Comparison of ENCODE assay signal across 12 mouse cellular contexts in genomic region chr13:24613927-24614780, GRCm38 (mm10). TPM values are rescaled to one million over a fixed set of nuclear protein-coding genes. Genes with fewer than 3 reads are reported as not detected.
DNase-seq lines count a peak whose midpoint lies in the region; ATAC-seq and TF ChIP-seq lines count a peak whose summit lies in the region.
"Had no signal": no experiment of that assay in that cellular context is flagged by ENCODE, and none has a peak within 500 bp of the region (broad histone marks: within the 10 kb centered on the region; RNA-seq: fewer than 3 reads in every experiment).

No protein-coding gene starts in this region.

- no peak for TF ChIP-seq RAD21 in CH12.LX (IDR thresholded peaks at IDR 0.05; ENCODE audit: low read depth, low read length)

- intact Hi-C loops in heart, adult 2 months (cut with DNase I) = no loop called here

- 56% methylated on average over 10 of the region's 10 CpGs for WGBS in heart, adult 2 months
- 57% methylated on average over 10 of the region's 10 CpGs for WGBS in lung, embryonic 15.5 days

- no peak for TF ChIP-seq CTCF in heart, adult 2 months (IDR thresholded peaks at IDR 0.05)
- no peak for TF ChIP-seq CTCF in CH12.LX (conservative IDR thresholded peaks at IDR 0.05 in 1 of 2, IDR thresholded peaks at IDR 0.05 in 1 of 2; ENCODE audit: low read depth in 2 of 2, low read length in 2 of 2)

- dilution Hi-C loops in CH12.LX (cut with MboI; ENCODE audit: extremely low pct_ligation_motif_present, extremely low pct_unique_long_range_greater_than_20kb, low sequenced_read_pairs) = no loop called here

- peak overlapping the region; percentile 78; the same call in 1 of the 2 replicates for H3K4me2 ChIP-seq in CH12.LX (ENCODE audit: insufficient read depth, low read depth, poor library complexity, severe bottlenecking)
- no peak overlapping the region for H3K4me2 ChIP-seq in lung, embryonic 15.5 days
- H3K4me2 ChIP-seq: heart, embryonic 15.5 days had no signal

- H3K27ac ChIP-seq in heart, adult 2 months = no peak overlapping the region
- no peak overlapping the region for H3K27ac ChIP-seq in CH12.LX (ENCODE audit: insufficient read depth, low read depth)
- 0 out of 2 replicates have a peak overlapping the region, but pooled peaks have one; percentile 11 for H3K27ac ChIP-seq in lung, embryonic 15.5 days
- H3K27ac ChIP-seq: heart, embryonic 15.5 days; kidney, postnatal 0 days had no signal

- H3K4me1 ChIP-seq in heart, adult 2 months (ENCODE audit: control insufficient read depth, insufficient read depth, low read length) = no peaks in the 10 kb centered on the region
- peaks cover 19 to 86% of the 10 kb centered on the region in 2 experiments for H3K4me1 ChIP-seq in CH12.LX (ENCODE audit: control insufficient read depth in 1 of 2, insufficient read depth in 2 of 2)
- peaks cover 33% of the 10 kb centered on the region for H3K4me1 ChIP-seq in lung, embryonic 15.5 days

- H3K36me3 ChIP-seq in heart, adult 2 months (ENCODE audit: control insufficient read depth, insufficient read depth, low read length) = no peaks in the 10 kb centered on the region; the same call in 1 of the 2 replicates
- H3K36me3 ChIP-seq in CH12.LX (replicated peaks in 1 of 2; ENCODE audit: control insufficient read depth in 1 of 2, insufficient read depth in 1 of 2, low read length in 1 of 2) = peaks cover 0 to 40% of the 10 kb centered on the region in 2 experiments
- H3K36me3 ChIP-seq in lung, embryonic 15.5 days = no peaks in the 10 kb centered on the region
- H3K36me3 ChIP-seq: heart, embryonic 15.5 days had no signal

- peak; percentile 39 to 62 for DNase-seq in heart, adult 2 months
- no peak for DNase-seq in heart, adult 8-10 months (ENCODE audit: low spot score)
- DNase-seq in CH12.LX (ENCODE audit: extremely low read depth) = no peak
- DNase-seq in spleen, postnatal 4 days (ENCODE audit: low spot score in 2 of 2) = peak; percentile 54 to 78
- DNase-seq in gastrocnemius, adult 18-20 months (ENCODE audit: low spot score) = no peak
- DNase-seq in cerebellum, adult 18-20 months = no peak
- no peak for DNase-seq in urinary bladder, adult 2 months (ENCODE audit: low spot score)
- DNase-seq: cerebellum, postnatal 10 days had no signal

- no peak overlapping the region for H3K9ac ChIP-seq in heart, adult 2 months (ENCODE audit: low read depth, low read length)
- peak overlapping the region; percentile 37; the same call in 1 of the 2 replicates for H3K9ac ChIP-seq in CH12.LX (ENCODE audit: insufficient read depth, low read depth)
- no peak overlapping the region for H3K9ac ChIP-seq in lung, embryonic 15.5 days
- H3K9ac ChIP-seq: heart, embryonic 15.5 days had no signal

- no peaks in the 10 kb centered on the region for H3K27me3 ChIP-seq in heart, adult 2 months (ENCODE audit: control insufficient read depth, insufficient read depth, low read length)
- no peaks in the 10 kb centered on the region for H3K27me3 ChIP-seq in CH12.LX (replicated peaks)
- no peaks in the 10 kb centered on the region for H3K27me3 ChIP-seq in lung, embryonic 15.5 days
- H3K27me3 ChIP-seq: heart, embryonic 15.5 days had no signal

- no peak for TF ChIP-seq EP300 in heart, adult 2 months (IDR thresholded peaks at IDR 0.05; ENCODE audit: insufficient read depth, low read depth, low read length)
- 0 out of 2 replicates have a peak, but pooled peaks have one; percentile 16 for TF ChIP-seq EP300 in CH12.LX (IDR thresholded peaks at IDR 0.05; ENCODE audit: low read length)

- TF ChIP-seq POLR2A in heart, adult 2 months (IDR thresholded peaks at IDR 0.05; ENCODE audit: insufficient read depth, low read depth, low read length) = no peak
- TF ChIP-seq POLR2A in CH12.LX (IDR thresholded peaks at IDR 0.05; ENCODE audit: low read depth, low read length) = no peak

- H3K9me3 ChIP-seq in CH12.LX (replicated peaks; ENCODE audit: low read length) = peaks cover 3% of the 10 kb centered on the region
- H3K9me3 ChIP-seq in lung, embryonic 15.5 days = no peaks in the 10 kb centered on the region
- H3K9me3 ChIP-seq: heart, embryonic 15.5 days had no signal

- in situ Hi-C loops in CH12.LX (cut with MboI; ENCODE audit: low pct_ligation_motif_present, low pct_unique_long_range_greater_than_20kb, low sequenced_read_pairs) = no loop called here

- ATAC-seq in lung, embryonic 15.5 days (ENCODE audit: borderline replicate concordance, extremely low read depth, low FRiP score, low TSS enrichment) = no peak

- no peak overlapping the region for H3K4me3 ChIP-seq in heart, adult 2 months
- no peak overlapping the region for H3K4me3 ChIP-seq in CH12.LX (replicated peaks in 1 of 3; ENCODE audit: low read depth in 2 of 3, low read length in 2 of 3, poor library complexity in 1 of 3)
- no peak overlapping the region for H3K4me3 ChIP-seq in lung, embryonic 15.5 days
- H3K4me3 ChIP-seq: heart, embryonic 15.5 days; myocyte had no signal

- H3K79me2 ChIP-seq in heart, adult 2 months (replicated peaks; ENCODE audit: control insufficient read depth, insufficient read depth, low read length) = no peaks in the 10 kb centered on the region
- H3K79me2 ChIP-seq in CH12.LX (replicated peaks; ENCODE audit: control insufficient read depth, extremely low read depth, insufficient read depth, poor library complexity, severe bottlenecking) = no peaks in the 10 kb centered on the region

TF ChIP-seq in CH12.LX, 34 proteins besides CTCF, POLR2A, EP300 and RAD21:
- TF ChIP-seq RCOR1 (conservative IDR thresholded peaks at IDR 0.05; ENCODE audit: low read depth, low read length) (no peak), JUND (conservative IDR thresholded peaks at IDR 0.05; ENCODE audit: low read depth, low read length) (0 out of 2 replicates have a peak, but pooled peaks have one; percentile 6), USF1 (IDR thresholded peaks at IDR 0.05; ENCODE audit: low read depth, low read length) (no peak), GABPA (IDR thresholded peaks at IDR 0.05; ENCODE audit: insufficient replicate concordance, low read depth, low read length) (no peak), MXI1 (IDR thresholded peaks at IDR 0.05; ENCODE audit: low read depth, low read length) (no peak), SMC3 (IDR thresholded peaks at IDR 0.05; ENCODE audit: low read depth, low read length) (no peak), BHLHE40 (IDR thresholded peaks at IDR 0.05; ENCODE audit: low read depth, low read length) (no peak), JUN (IDR thresholded peaks at IDR 0.05; ENCODE audit: insufficient read depth, low read depth, low read length) (no peak), ETS1 (conservative IDR thresholded peaks at IDR 0.05; ENCODE audit: low read depth, low read length) (no peak), POLR2AphosphoS2 (IDR thresholded peaks at IDR 0.05; ENCODE audit: low read depth, low read length) (no peak), TBP (conservative IDR thresholded peaks at IDR 0.05; ENCODE audit: low read depth, low read length) (no peak), UBTF (IDR thresholded peaks at IDR 0.05; ENCODE audit: low read depth, low read length) (0 out of 2 replicates have a peak, but pooled peaks have one; percentile 38), ZMIZ1 (IDR thresholded peaks at IDR 0.05; ENCODE audit: low read depth, low read length) (no peak), ZNF384 (IDR thresholded peaks at IDR 0.05; ENCODE audit: low read depth, low read length) (peak; percentile 78), USF2 (conservative IDR thresholded peaks at IDR 0.05; ENCODE audit: low read depth, low read length) (no peak), MAFK (IDR thresholded peaks at IDR 0.05; ENCODE audit: insufficient replicate concordance, low read length) (no peak), E2F4 (IDR thresholded peaks at IDR 0.05; ENCODE audit: insufficient replicate concordance, low read depth, low read length) (no peak), PAX5 (IDR thresholded peaks at IDR 0.05; ENCODE audit: low read length) (no peak), NRF1 (IDR thresholded peaks at IDR 0.05; ENCODE audit: low read depth, low read length) (no peak), MEF2A (IDR thresholded peaks at IDR 0.05; ENCODE audit: borderline replicate concordance, low read depth, low read length) (no peak), HCFC1 (IDR thresholded peaks at IDR 0.05; ENCODE audit: low read depth, low read length) (no peak), ELF1 (IDR thresholded peaks at IDR 0.05; ENCODE audit: low read depth, low read length) (peak; percentile 61), MAZ (IDR thresholded peaks at IDR 0.05; ENCODE audit: low read depth, low read length) (no peak), ZKSCAN1 (IDR thresholded peaks at IDR 0.05; ENCODE audit: borderline replicate concordance, low read depth, low read length) (no peak), MYC (IDR thresholded peaks at IDR 0.05; ENCODE audit: low read depth, low read length) (no peak), MAX (IDR thresholded peaks at IDR 0.05; ENCODE audit: low read length) (no peak), SIN3A (IDR thresholded peaks at IDR 0.05; ENCODE audit: low read length) (no peak), ZC3H11A (IDR thresholded peaks at IDR 0.05; ENCODE audit: low read depth, low read length) (no peak), NELFE (IDR thresholded peaks at IDR 0.05; ENCODE audit: low read depth, low read length) (no peak), TCF12 (IDR thresholded peaks at IDR 0.05; ENCODE audit: low read depth, low read length) (no peak), CHD1 (IDR thresholded peaks at IDR 0.05; ENCODE audit: low read depth, low read length) (no peak), KAT2A (IDR thresholded peaks at IDR 0.05; ENCODE audit: insufficient replicate concordance, low read length) (no peak), IRF4 (IDR thresholded peaks at IDR 0.05; ENCODE audit: low read depth, low read length) (0 out of 2 replicates have a peak, but pooled peaks have one; percentile 18), CHD2 (IDR thresholded peaks at IDR 0.05; ENCODE audit: low read length) (no peak)

RNA-seq across cellular contexts. Expression of gene Ripor2, which starts 32.2 kb away (rescaled TPM):
- 1 to 10 TPM; 7.4 to 8.2 TPM for total RNA-seq in heart, adult 2 months (2021)
- polyA plus RNA-seq in heart, adult 2 months (2012; rRNA removed) = 4.7 and 5.5 TPM in 2 replicates
- total RNA-seq in heart, adult 8-10 months (2022) = 10 to 100 TPM in 2 of 4 experiments, 1 to 10 TPM in 2; 3.9 to 11.7 (median 8.3) TPM
- total RNA-seq in CH12.LX (2012; rRNA removed) (7.1 and 8.6 TPM in 2 replicates), CH12.LX (2014; rRNA removed) (9.3 and 10.0 TPM in 2 replicates)
- 9.5 and 10.9 TPM in 2 replicates for polyA plus RNA-seq in CH12.LX (2012; ENCODE audit: insufficient read length, low read depth)
- 5.1 and 5.4 TPM in 2 replicates for polyA plus RNA-seq in lung, embryonic 15.5 days (2015; fragmentation: Nextera tagmentation; extraction: Ambion mirVana)
- total RNA-seq in gastrocnemius, adult 18-20 months (2021) = 1 to 10 TPM; 2.9 to 5.2 TPM
- polyA plus RNA-seq in urinary bladder, adult 2 months (2012; rRNA removed) = 1.4 and 1.5 TPM in 2 replicates

Comparison
In these comparisons a context has a peak if more than half of its experiments do, and no peak if none do; other contexts are left out.
1. DNase-seq: peak in heart, adult 2 months (2 of 2) and spleen, postnatal 4 days (2 of 2); none in heart, adult 8-10 months (single experiment), CH12.LX (single experiment), gastrocnemius, adult 18-20 months (single experiment), cerebellum, adult 18-20 months (0 of 2) and urinary bladder, adult 2 months (single experiment).